Mouse (Mus musculus): ENCODE results near the gene Ppp1r35. TPM values are rescaled to one million over a fixed set of nuclear protein-coding genes. Genes with fewer than 3 reads are reported as not detected.

Ppp1r35 gene
- polyA plus RNA-seq, 1 experiment from 2014 or later = 33.2 TPM

- Histone ChIP-seq H3K4me2 (no peak overlapping the region), H3K9me3 (replicated peaks) (no peaks in the 10 kb centered on the region), H3K4me1 (no peaks in the 10 kb centered on the region), H3K27ac (no peak overlapping the region), H3K36me3 (no peaks in the 10 kb centered on the region), H3K9ac (no peak overlapping the region), H3K4me3 (replicated peaks) (no peak overlapping the region), H3K27me3 (no peaks in the 10 kb centered on the region)
- no peak for ATAC-seq (replicated peaks; ENCODE audit: low FRiP score)
- WGBS = 81% methylated on average over 1 of the region's 1 CpGs
Measured at GRCm38 (mm10) chr5:137822602-137823001, 44.0 kb downstream of the Ppp1r35 start.

- Histone ChIP-seq H3K4me2 (no peak overlapping the region), H3K4me1 (no peaks in the 10 kb centered on the region), H3K9ac (no peak overlapping the region), H3K36me3 (no peaks in the 10 kb centered on the region), H3K9me3 (replicated peaks) (no peaks in the 10 kb centered on the region), H3K27ac (no peak overlapping the region), H3K4me3 (replicated peaks) (no peak overlapping the region), H3K27me3 (no peaks in the 10 kb centered on the region)
- WGBS = 88% methylated on average over 6 of the region's 6 CpGs
- no peak for ATAC-seq (replicated peaks; ENCODE audit: low FRiP score)
Measured at GRCm38 (mm10) chr5:137823455-137824045, 44.9 kb downstream of the Ppp1r35 start.

- H3K9me3 ChIP-seq (replicated peaks) = no peaks in the 10 kb centered on the region
- H3K36me3 ChIP-seq = no peaks in the 10 kb centered on the region
- no peak overlapping the region for H3K27ac ChIP-seq
- ATAC-seq (replicated peaks; ENCODE audit: low FRiP score) = no peak
- no peak overlapping the region for H3K4me2 ChIP-seq
- WGBS = 87% methylated on average over 3 of the region's 3 CpGs
- H3K4me1 ChIP-seq = no peaks in the 10 kb centered on the region
- H3K9ac ChIP-seq = no peak overlapping the region
- no peaks in the 10 kb centered on the region for H3K27me3 ChIP-seq
- no peak overlapping the region for H3K4me3 ChIP-seq (replicated peaks)
Measured at GRCm38 (mm10) chr5:137825030-137825429, 46.4 kb downstream of the Ppp1r35 start.

GRCm38 (mm10) chr5:137825971-137826370 is 47.3 kb downstream of the Ppp1r35 start:
- no peak for ATAC-seq (replicated peaks; ENCODE audit: low FRiP score)
- no peak overlapping the region for H3K9ac ChIP-seq

GRCm38 (mm10) chr5:137826421-137826820 is 47.8 kb downstream of the Ppp1r35 start:
- Histone ChIP-seq H3K27ac (no peak overlapping the region), H3K9ac (no peak overlapping the region), H3K36me3 (no peaks in the 10 kb centered on the region), H3K4me3 (replicated peaks) (no peak overlapping the region), H3K4me1 (no peaks in the 10 kb centered on the region), H3K27me3 (no peaks in the 10 kb centered on the region), H3K4me2 (no peak overlapping the region), H3K9me3 (replicated peaks) (no peaks in the 10 kb centered on the region)
- WGBS = 61% methylated on average over 7 of the region's 7 CpGs
- no peak for ATAC-seq (replicated peaks; ENCODE audit: low FRiP score)

More at GRCm38 (mm10) chr5:137825971-137826370, 47.3 kb downstream of the Ppp1r35 start:
- Histone ChIP-seq H3K4me3 (replicated peaks) (no peak overlapping the region), H3K36me3 (no peaks in the 10 kb centered on the region), H3K9me3 (replicated peaks) (no peaks in the 10 kb centered on the region), H3K4me2 (no peak overlapping the region), H3K27ac (no peak overlapping the region), H3K27me3 (no peaks in the 10 kb centered on the region), H3K4me1 (no peaks in the 10 kb centered on the region)
- WGBS = 91% methylated on average over 2 of the region's 2 CpGs

- Histone ChIP-seq H3K9me3 (replicated peaks) (no peaks in the 10 kb centered on the region), H3K27ac (no peak overlapping the region), H3K4me2 (no peak overlapping the region), H3K36me3 (no peaks in the 10 kb centered on the region), H3K4me1 (no peaks in the 10 kb centered on the region), H3K9ac (no peak overlapping the region), H3K27me3 (no peaks in the 10 kb centered on the region), H3K4me3 (replicated peaks) (no peak overlapping the region)
- WGBS = 89% methylated on average over 6 of the region's 6 CpGs
- ATAC-seq (replicated peaks; ENCODE audit: low FRiP score) = no peak
Measured at GRCm38 (mm10) chr5:137828694-137829093, 50.0 kb downstream of the Ppp1r35 start.

Other genes with a start within 250 kb of the Ppp1r35 start
- 0.45 TPM in 1 of 2 replicates, not detected in the other for gene Epo, start 245.6 kb upstream of the Ppp1r35 start, polyA plus RNA-seq (2015; fragmentation: Nextera tagmentation; extraction: Ambion mirVana)
- gene Gnb2, start 245.3 kb upstream of the Ppp1r35 start, polyA plus RNA-seq (2015; fragmentation: Nextera tagmentation; extraction: Ambion mirVana) = 337 and 348 TPM in 2 replicates
- gene Actl6b, start 225.3 kb upstream of the Ppp1r35 start, polyA plus RNA-seq (2015; fragmentation: Nextera tagmentation; extraction: Ambion mirVana) = 0.40 and 1.8 TPM in 2 replicates
- gene Tfr2, start 209.0 kb upstream of the Ppp1r35 start, polyA plus RNA-seq (2015; fragmentation: Nextera tagmentation; extraction: Ambion mirVana) = 0.42 and 0.99 TPM in 2 replicates
- 26.6 and 30.2 TPM in 2 replicates for gene Mospd3, start 177.8 kb upstream of the Ppp1r35 start, polyA plus RNA-seq (2015; fragmentation: Nextera tagmentation; extraction: Ambion mirVana)
- gene Pcolce, start 165.1 kb upstream of the Ppp1r35 start, polyA plus RNA-seq (2015; fragmentation: Nextera tagmentation; extraction: Ambion mirVana) = 135 and 139 TPM in 2 replicates
- gene Fbxo24, start 149.8 kb upstream of the Ppp1r35 start, polyA plus RNA-seq (2015; fragmentation: Nextera tagmentation; extraction: Ambion mirVana) = 0.16 and 0.17 TPM in 2 replicates
- gene Lrch4, start 149.7 kb upstream of the Ppp1r35 start, polyA plus RNA-seq (2015; fragmentation: Nextera tagmentation; extraction: Ambion mirVana) = 47.4 and 50.6 TPM in 2 replicates
- 10.4 and 13.1 TPM in 2 replicates for gene Gm20605, start 149.7 kb upstream of the Ppp1r35 start, polyA plus RNA-seq (2015; fragmentation: Nextera tagmentation; extraction: Ambion mirVana)
- 8.2 and 10.5 TPM in 2 replicates for gene Sap25, start 137.5 kb upstream of the Ppp1r35 start, polyA plus RNA-seq (2015; fragmentation: Nextera tagmentation; extraction: Ambion mirVana)
- 0.80 and 0.82 TPM in 2 replicates for gene Irs3, start 133.1 kb upstream of the Ppp1r35 start, polyA plus RNA-seq (2015; fragmentation: Nextera tagmentation; extraction: Ambion mirVana)
- gene Agfg2, start 94.1 kb upstream of the Ppp1r35 start, polyA plus RNA-seq (2015; fragmentation: Nextera tagmentation; extraction: Ambion mirVana) = 18.9 and 23.1 TPM in 2 replicates
- 1.8 and 2.1 TPM in 2 replicates for gene Nyap1, start 37.2 kb upstream of the Ppp1r35 start, polyA plus RNA-seq (2015; fragmentation: Nextera tagmentation; extraction: Ambion mirVana)
- 111 and 126 TPM in 2 replicates for gene Tsc22d4, start 33.1 kb upstream of the Ppp1r35 start, polyA plus RNA-seq (2015; fragmentation: Nextera tagmentation; extraction: Ambion mirVana)
- 9.2 and 10.4 TPM in 2 replicates for gene Mepce, start 8.8 kb downstream of the Ppp1r35 start, polyA plus RNA-seq (2015; fragmentation: Nextera tagmentation; extraction: Ambion mirVana)
- gene Zcwpw1, start 8.9 kb downstream of the Ppp1r35 start, polyA plus RNA-seq (2015; fragmentation: Nextera tagmentation; extraction: Ambion mirVana) = 26.6 and 31.8 TPM in 2 replicates
- 1.3 and 2.4 TPM in 2 replicates for gene Pilra, start 57.4 kb downstream of the Ppp1r35 start, polyA plus RNA-seq (2015; fragmentation: Nextera tagmentation; extraction: Ambion mirVana)
- gene Pilrb1, start 79.3 kb downstream of the Ppp1r35 start, polyA plus RNA-seq (2015; fragmentation: Nextera tagmentation; extraction: Ambion mirVana) = 0.33 and 0.66 TPM in 2 replicates
- 0.54 and 1.1 TPM in 2 replicates for gene Pilrb2, start 93.0 kb downstream of the Ppp1r35 start, polyA plus RNA-seq (2015; fragmentation: Nextera tagmentation; extraction: Ambion mirVana)
- gene Cyp3a13, start 142.8 kb downstream of the Ppp1r35 start, polyA plus RNA-seq (2015; fragmentation: Nextera tagmentation; extraction: Ambion mirVana) = 0.06 and 0.10 TPM in 2 replicates
- 0.05 TPM in 1 of 2 replicates, not detected in the other for gene Gjc3, start 184.2 kb downstream of the Ppp1r35 start, polyA plus RNA-seq (2015; fragmentation: Nextera tagmentation; extraction: Ambion mirVana)
- gene Azgp1, start 202.7 kb downstream of the Ppp1r35 start, polyA plus RNA-seq (2015; fragmentation: Nextera tagmentation; extraction: Ambion mirVana) = not detected in 2 replicates
- not detected in 2 replicates for gene Smok3a, start 242.4 kb downstream of the Ppp1r35 start, polyA plus RNA-seq (2015; fragmentation: Nextera tagmentation; extraction: Ambion mirVana)
- gene Smok3b, start 242.6 kb downstream of the Ppp1r35 start, polyA plus RNA-seq (2015; fragmentation: Nextera tagmentation; extraction: Ambion mirVana) = not detected in 2 replicates

Measured in kidney, embryonic 15.5 days (tissue).